Mouse (Mus musculus) testis, postnatal 14 days (tissue): ENCODE measurements around the gene Mrpl52.

Experiments used
- DNase-seq: peaks from one replicate; pipeline ENCODE4 v3.0.0; 2021; ENCODE audit warnings: low spot score

The Mrpl52 gene

DNA sequence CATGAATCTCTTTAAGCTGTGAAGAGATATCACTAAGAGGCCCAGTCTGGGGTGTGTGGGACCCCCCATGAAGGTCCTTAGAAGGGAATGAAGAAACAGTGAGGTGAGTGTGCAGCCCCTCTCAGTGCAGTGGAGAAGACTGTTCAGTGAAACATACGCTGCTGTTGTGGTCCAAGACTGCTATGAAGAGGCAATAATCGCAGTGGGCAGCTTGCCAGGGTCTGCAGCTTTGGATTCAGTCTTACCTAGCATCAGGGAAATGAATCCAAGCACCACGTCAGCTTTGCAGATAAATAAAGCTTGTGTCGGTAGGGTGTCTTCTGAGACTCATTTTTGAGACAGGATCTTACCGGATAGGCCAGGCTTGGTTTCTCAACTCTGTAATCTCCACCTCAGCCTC, 46.0 kb downstream of the Mrpl52 start:
- DNase-seq, result no peak

GRCm38 (mm10) chr14:54474744-54475143, 48.0 kb downstream of the Mrpl52 start:
- DNase-seq, result no peak

- DNase-seq, result no peak
Measured at GRCm38 (mm10) chr14:54475941-54476844, 49.5 kb downstream of the Mrpl52 start, which contains the start of gene Rem2. TSS of gene Rem2 (plus strand) at chr14:54476100.

GRCm38 (mm10) chr14:54477172-54477909, 50.6 kb downstream of the Mrpl52 start:
- DNase-seq, result no peak
